Mouse (Mus musculus) lung, embryonic 14.5 days (tissue): ENCODE results near the gene Dclk3. TPM values are rescaled to one million over a fixed set of nuclear protein-coding genes. Genes with fewer than 3 reads are reported as not detected.
A peak's percentile ranks its signal among the peaks of the same experiment; 100 is the strongest.

Experiments
- ATAC-seq: fragments of 200-750 bp; cut with Nextera tagmentation; 2 replicates; pipeline ENCODE4 v1.8.0; 2017; ENCODE audit warnings: mild to moderate bottlenecking, moderate TSS enrichment, moderate library complexity; ENCODE audit not compliant: insufficient read depth
- DNase-seq: peaks from one replicate; pipeline ENCODE4 v3.0.0-alpha.2; 2015
- H3K27ac ChIP-seq: fragments of 300-500 bp; sonication (generic); 2 replicates; pipeline ENCODE4 v1.5.1; 2014; ENCODE audit warnings: low read depth, mild to moderate bottlenecking, moderate library complexity
- H3K27me3 ChIP-seq: fragments of 300-500 bp; sonication (generic); 2 replicates; pipeline ENCODE4 v1.6.1; 2014; ENCODE audit warnings: low read length, control low read depth; ENCODE audit not compliant: insufficient read depth
- H3K36me3 ChIP-seq: fragments of 300-500 bp; sonication (generic); 2 replicates; pipeline ENCODE4 v1.6.1; 2014; ENCODE audit warnings: control low read depth; ENCODE audit not compliant: insufficient read depth
- H3K4me1 ChIP-seq: fragments of 300-500 bp; sonication (generic); 2 replicates; pipeline ENCODE4 v1.6.1; 2014; ENCODE audit warnings: antibody characterized with exemption, control low read depth; ENCODE audit not compliant: insufficient read depth
- H3K4me2 ChIP-seq: fragments of 300-500 bp; sonication (generic); 2 replicates; pipeline ENCODE4 v1.6.1; 2014; ENCODE audit warnings: mild to moderate bottlenecking
- H3K4me3 ChIP-seq: fragments of 300-500 bp; sonication (generic); 2 replicates; pipeline ENCODE4 v1.5.1; 2014; ENCODE audit warnings: low read depth, low read length
- H3K9ac ChIP-seq: fragments of 300-500 bp; sonication (generic); 2 replicates; pipeline ENCODE4 v1.6.1; 2014
- H3K9me3 ChIP-seq: fragments of 300-500 bp; sonication (generic); 2 replicates; pipeline ENCODE4 v1.6.1; 2016; ENCODE audit warnings: low read depth, low read length, control low read depth
- CTCF ChIP-seq: IDR thresholded peaks from 2 replicates; pipeline ENCODE4 v1.5.1; 2016; ENCODE audit warnings: antibody characterized with exemption, low read depth
- WGBS: fragments of 180-500 bp; shearing (Covaris S2); extraction: QIAGEN DNeasy Blood & Tissue Kit; methylation state at CpG from one replicate; pipeline ENCODE4 v1.1.7; 2014; 5-methylcytosine and 5-hydroxymethylcytosine counted together
- polyA plus RNA-seq: library from polyadenylated mRNA; unstranded; fragments of >200 nt; fragmentation: Nextera tagmentation; extraction: Ambion mirVana; gene quantifications from 2 replicates; pipeline ENCODE4 v1.2.1, GENCODE M21; 2014

Gene Dclk3
- polyA plus RNA-seq, 1 experiment from 2014 or later: not detected

DNA sequence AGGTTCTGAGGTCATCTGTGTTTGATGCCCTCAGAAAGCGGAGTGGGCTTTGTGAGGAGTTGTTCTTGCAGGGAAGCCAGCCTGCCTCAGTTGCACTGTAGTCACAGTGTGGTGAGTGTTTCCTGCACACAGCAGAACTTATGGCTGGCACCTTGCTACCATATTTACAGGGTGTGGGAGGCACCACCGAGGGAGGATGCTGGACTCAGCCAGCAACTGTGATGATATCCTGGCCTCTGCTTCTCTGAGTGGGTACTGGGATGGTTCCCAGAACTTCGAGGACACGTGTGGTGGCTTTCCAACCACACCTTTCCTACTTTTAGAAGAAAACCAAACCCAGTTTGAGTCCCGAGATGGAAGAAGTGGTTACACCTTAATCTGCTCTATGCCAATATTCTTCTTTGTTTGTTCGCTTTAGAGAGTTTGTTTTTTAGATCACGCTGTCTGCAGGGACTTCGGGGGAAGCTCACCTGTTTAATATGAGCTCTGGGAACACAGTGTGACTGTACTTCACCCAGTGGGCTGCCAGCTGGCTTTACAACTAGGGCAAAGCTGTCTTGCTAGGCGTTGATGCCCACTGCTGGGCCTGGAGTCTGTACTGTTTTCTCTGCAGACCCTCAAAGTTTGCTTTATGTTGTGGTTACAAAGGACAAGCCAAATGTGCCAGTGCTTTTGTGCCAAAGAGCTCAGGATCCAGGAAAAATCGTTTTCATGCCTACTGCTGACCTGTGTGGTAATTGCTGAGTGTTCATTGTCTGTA is 18.5 kb downstream of the Dclk3 start:
- no peaks in the 10 kb centered on the region for H3K27me3 ChIP-seq
- TF ChIP-seq CTCF: no peak

DNA sequence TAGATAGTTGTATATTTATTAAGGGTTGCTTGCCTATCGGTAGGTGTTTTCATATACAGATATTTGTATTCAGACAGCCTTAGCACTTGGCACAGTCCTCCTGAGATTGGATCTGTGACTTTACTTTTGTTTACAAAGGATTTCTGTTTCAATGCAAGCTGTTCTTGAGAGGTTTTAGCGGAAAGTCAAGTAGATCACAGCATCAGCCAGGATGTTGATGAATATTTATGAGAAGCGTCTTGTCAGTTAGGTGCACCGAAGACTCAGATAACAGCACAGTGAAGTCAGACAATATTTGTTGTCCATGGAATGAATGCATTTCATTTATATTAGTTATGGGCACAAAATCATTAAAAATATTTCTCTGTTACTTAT is 19.0 kb downstream of the Dclk3 start:
- ATAC-seq (no peak), DNase-seq (no peak)
- Histone ChIP-seq H3K4me2 (no peak overlapping the region), H3K27ac (no peak overlapping the region), H3K4me1 (0 out of 2 replicates have a peak, but pooled peaks cover 2% of the 10 kb centered on the region), H3K4me3 (no peak overlapping the region), H3K9ac (no peak overlapping the region), H3K36me3 (no peaks in the 10 kb centered on the region), H3K9me3 (no peaks in the 10 kb centered on the region), H3K27me3 (no peaks in the 10 kb centered on the region)
- TF ChIP-seq CTCF: no peak
- WGBS: 71% methylated on average over 4 of the region's 4 CpGs

More for the DNA sequence above, 18.5 kb downstream of the Dclk3 start:
- Histone ChIP-seq H3K4me2 (no peak overlapping the region), H3K4me3 (no peak overlapping the region), H3K4me1 (0 out of 2 replicates have a peak, but pooled peaks cover 2% of the 10 kb centered on the region), H3K9ac (no peak overlapping the region), H3K27ac (no peak overlapping the region), H3K9me3 (no peaks in the 10 kb centered on the region), H3K36me3 (no peaks in the 10 kb centered on the region)
- WGBS: 71% methylated on average over 10 of the region's 10 CpGs
- ATAC-seq (no peak), DNase-seq (no peak)

DNA sequence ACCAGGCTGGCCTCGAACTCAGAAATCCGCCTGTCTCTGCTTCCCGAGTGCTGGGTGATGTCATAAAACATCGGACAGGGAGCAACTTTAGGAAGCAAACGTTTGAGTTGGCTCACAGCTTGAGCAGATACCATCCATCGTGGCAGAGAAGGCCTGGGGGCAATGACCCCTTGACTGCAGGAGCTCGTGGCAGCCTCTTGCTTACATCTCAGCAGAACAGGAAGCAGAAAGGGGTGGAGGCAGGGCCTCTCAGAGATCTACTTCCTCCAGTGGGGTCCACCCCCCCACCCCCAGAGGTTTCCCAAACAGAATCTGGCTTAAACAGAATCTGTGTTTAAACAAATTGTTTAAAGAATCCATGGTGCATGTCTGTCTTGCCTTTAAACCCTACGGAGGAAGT is 20.6 kb downstream of the Dclk3 start:
- WGBS: 54% methylated on average over 8 of the region's 8 CpGs
- Histone ChIP-seq H3K27me3 (no peaks in the 10 kb centered on the region), H3K9me3 (no peaks in the 10 kb centered on the region), H3K36me3 (no peaks in the 10 kb centered on the region), H3K4me1 (0 out of 2 replicates have a peak, but pooled peaks cover 2% of the 10 kb centered on the region), H3K4me2 (no peak overlapping the region), H3K9ac (no peak overlapping the region), H3K4me3 (no peak overlapping the region), H3K27ac (no peak overlapping the region)
- DNase-seq (no peak), ATAC-seq (no peak)
- no peak for TF ChIP-seq CTCF

DNA sequence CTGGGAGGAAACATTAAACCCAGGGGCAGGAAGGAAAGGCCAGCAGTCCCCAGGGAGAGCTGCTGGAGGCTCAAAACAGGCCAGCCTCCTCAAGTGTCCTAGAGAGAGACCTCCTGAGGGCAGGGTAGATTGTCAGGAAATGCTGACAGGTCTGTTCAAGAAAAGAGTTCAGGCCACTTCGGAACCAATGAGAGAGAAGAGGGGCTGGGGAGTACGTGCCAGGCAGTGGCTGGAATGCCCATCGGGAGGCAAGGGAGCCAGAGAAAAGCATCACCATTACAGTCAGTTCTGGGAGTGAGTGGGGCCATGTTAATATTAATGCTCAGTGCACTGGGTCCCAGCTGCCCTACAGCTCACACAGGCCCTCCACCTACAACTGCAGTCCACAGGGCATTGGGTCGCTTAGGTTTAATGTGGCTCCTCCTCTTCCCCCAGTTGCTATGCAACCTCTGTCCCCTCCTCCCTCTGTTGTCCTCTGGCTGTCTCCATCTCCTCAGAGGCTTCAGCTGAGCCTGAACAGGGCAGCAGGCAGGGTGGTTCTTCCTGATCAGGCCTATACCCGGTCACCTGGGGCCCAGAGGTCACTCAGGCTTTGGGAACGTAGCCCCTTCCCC is 21.4 kb downstream of the Dclk3 start:
- no peaks in the 10 kb centered on the region for H3K36me3 ChIP-seq
- ATAC-seq (peak; percentile 81; the same call in 1 of the 2 replicates), DNase-seq (peak; percentile 5)
- no peak overlapping the region for H3K27ac ChIP-seq
- no peak overlapping the region for H3K9ac ChIP-seq
- H3K4me3 ChIP-seq: no peak overlapping the region
- 28% methylated on average over 6 of the region's 6 CpGs for WGBS
- no peak overlapping the region for H3K4me2 ChIP-seq
- no peaks in the 10 kb centered on the region for H3K27me3 ChIP-seq
- H3K4me1 ChIP-seq: 0 out of 2 replicates have a peak, but pooled peaks cover 2% of the 10 kb centered on the region
- no peak for TF ChIP-seq CTCF
- H3K9me3 ChIP-seq: no peaks in the 10 kb centered on the region

- no peaks in the 10 kb centered on the region for H3K36me3 ChIP-seq
- H3K9me3 ChIP-seq: no peaks in the 10 kb centered on the region
- H3K4me3 ChIP-seq: no peak overlapping the region
- no peak for TF ChIP-seq CTCF
- no peak overlapping the region for H3K27ac ChIP-seq
- WGBS: 71% methylated on average over 10 of the region's 10 CpGs
- no peak for DNase-seq
- H3K4me2 ChIP-seq: no peak overlapping the region
- no peaks in the 10 kb centered on the region for H3K27me3 ChIP-seq
- H3K4me1 ChIP-seq: 0 out of 2 replicates have a peak, but pooled peaks cover 2% of the 10 kb centered on the region
- no peak overlapping the region for H3K9ac ChIP-seq
- no peak for ATAC-seq
Observed at GRCm38 (mm10) chr9:111461415-111462103, 22.7 kb downstream of the Dclk3 start.

DNA sequence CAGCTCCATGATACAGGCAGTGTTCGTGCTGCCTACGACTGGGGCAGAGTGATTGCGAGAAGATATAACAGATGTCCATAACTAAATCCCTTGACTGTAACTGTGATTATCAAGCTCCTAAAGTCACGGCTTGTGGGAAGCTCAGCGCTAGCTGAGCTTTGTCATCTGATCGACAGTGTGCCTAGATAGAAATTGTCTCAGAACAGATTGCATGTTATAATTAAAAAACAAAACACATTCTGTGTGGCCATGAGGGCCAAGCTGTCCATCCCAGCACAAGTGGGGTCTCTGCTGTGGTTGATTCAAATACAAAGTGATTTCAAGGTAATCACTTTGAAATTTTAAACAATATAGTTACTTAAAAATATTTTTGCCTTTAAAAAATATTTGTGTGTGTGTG is 26.8 kb downstream of the Dclk3 start:
- H3K4me3 ChIP-seq: no peak overlapping the region
- H3K4me1 ChIP-seq: no peaks in the 10 kb centered on the region
- 82% methylated on average over 6 of the region's 6 CpGs for WGBS
- H3K27me3 ChIP-seq: no peaks in the 10 kb centered on the region
- H3K4me2 ChIP-seq: no peak overlapping the region
- H3K27ac ChIP-seq: no peak overlapping the region
- H3K9me3 ChIP-seq: no peaks in the 10 kb centered on the region
- no peaks in the 10 kb centered on the region for H3K36me3 ChIP-seq
- H3K9ac ChIP-seq: no peak overlapping the region
- TF ChIP-seq CTCF: no peak
- no peak for ATAC-seq
- no peak for DNase-seq
